Mouse (Mus musculus) gastrocnemius, postnatal 4 days (tissue): ENCODE data around the gene Spata7. TPM values are rescaled to one million over a fixed set of nuclear protein-coding genes. Genes with fewer than 3 reads are reported as not detected.

Experiments used
- DNase-seq, 2 experiments: peaks; one replicate each; pipeline ENCODE4 v3.0.0; 2021 to 2022; ENCODE audit warnings: low spot score in 2 of 2, mixed read lengths in 2 of 2
- total RNA-seq, 2 experiments: library from RNA; stranded (reverse); gene quantifications; 2 replicates each; pipeline ENCODE4 v1.2.3; 2021

The Spata7 gene
- total RNA-seq, 2 experiments from 2014 or later, result 6.0 to 7.0 TPM

GRCm38 (mm10) chr12:98669864-98670263 is 41.9 kb downstream of the Spata7 start:
- DNase-seq, result no peak

- DNase-seq, result no peak
Measured at GRCm38 (mm10) chr12:98670429-98670828, 42.5 kb downstream of the Spata7 start.

- peak in 1 of 2 experiments; percentile 1 for DNase-seq
Measured at GRCm38 (mm10) chr12:98673879-98674278, 45.9 kb downstream of the Spata7 start.

GRCm38 (mm10) chr12:98674627-98675143 is 46.7 kb downstream of the Spata7 start:
- peak; percentile 48 to 72 for DNase-seq

- DNase-seq, result peak in 1 of 2 experiments; percentile 5
Measured at GRCm38 (mm10) chr12:98676861-98677260, 48.9 kb downstream of the Spata7 start.

- DNase-seq, result no peak
Measured at GRCm38 (mm10) chr12:98677336-98677735, 49.4 kb downstream of the Spata7 start.

GRCm38 (mm10) chr12:98679906-98680305 is 51.9 kb downstream of the Spata7 start:
- DNase-seq, result no peak

GRCm38 (mm10) chr12:98682196-98682595 is 54.2 kb downstream of the Spata7 start:
- no peak for DNase-seq

- no peak for DNase-seq
Measured at GRCm38 (mm10) chr12:98683171-98683570, 55.2 kb downstream of the Spata7 start.

GRCm38 (mm10) chr12:98683574-98683973 is 55.6 kb downstream of the Spata7 start:
- DNase-seq, result no peak

GRCm38 (mm10) chr12:98690230-98690629 is 62.3 kb downstream of the Spata7 start:
- DNase-seq, result no peak

- no peak for DNase-seq
Measured at GRCm38 (mm10) chr12:98697202-98697601, 69.2 kb downstream of the Spata7 start.

- no peak for DNase-seq
Measured at GRCm38 (mm10) chr12:98701564-98701963, 73.6 kb downstream of the Spata7 start.

- DNase-seq, result no peak
Measured at GRCm38 (mm10) chr12:98703554-98703953, 75.6 kb downstream of the Spata7 start.

GRCm38 (mm10) chr12:98703961-98704360 is 76.0 kb downstream of the Spata7 start:
- DNase-seq, result no peak

- no peak for DNase-seq
Measured at GRCm38 (mm10) chr12:98712819-98713218, 84.9 kb downstream of the Spata7 start.

- DNase-seq, result no peak
Measured at GRCm38 (mm10) chr12:98713621-98714103, 85.7 kb downstream of the Spata7 start.

- no peak for DNase-seq
Measured at GRCm38 (mm10) chr12:98714757-98715156, 86.8 kb downstream of the Spata7 start.

GRCm38 (mm10) chr12:98716142-98716541 is 88.2 kb downstream of the Spata7 start:
- no peak for DNase-seq
